In genomic region chr3:96172197-96173178, GRCm38 (mm10) we compare ENCODE assay signal across 8 mouse cellular contexts. TPM values are rescaled to one million over a fixed set of nuclear protein-coding genes. Genes with fewer than 3 reads are reported as not detected.
DNase-seq lines count a peak whose midpoint lies in the region; ATAC-seq and TF ChIP-seq lines count a peak whose summit lies in the region.

Gene Sf3b4, plus strand, starts transcription at chr3:96172332.

- no peak for TF ChIP-seq CTCF in cerebellum, adult 2 months (IDR thresholded peaks at IDR 0.05; ENCODE audit: borderline replicate concordance, insufficient read depth, low read depth, low read length)

- peak; percentile 81 to 95 for ATAC-seq in hematopoietic stem cell, adult 5-6 weeks (replicated peaks in 1 of 2; ENCODE audit: insufficient read depth in 1 of 2, low FRiP score in 2 of 2, low TSS enrichment in 1 of 2, low read depth in 1 of 2, poor library complexity in 2 of 2, severe bottlenecking in 2 of 2)

- WGBS in cerebellum, adult 2 months: under 1% methylated on average over 58 of the region's 58 CpGs

- DNase-seq in MN1 (ENCODE audit: low spot score): peak; percentile 93
- DNase-seq in cerebellum, adult 2 months: peak; percentile 84 to 87
- peak; percentile 78 for DNase-seq in forelimb bud, embryonic 11.5 days (ENCODE audit: low read depth, low spot score)
- DNase-seq in layer of hippocampus, postnatal 14 days (ENCODE audit: low spot score in 2 of 2): peak; percentile 83 to 91
- DNase-seq in lung, postnatal 14 days: peak; percentile 87
- peak; percentile 84 for DNase-seq in retina, adult 2 months (ENCODE audit: low read depth, low spot score)
- DNase-seq in thymus, postnatal 36 days: peak; percentile 82 to 86

- no peaks in the 10 kb centered on the region for H3K27me3 ChIP-seq in cerebellum, adult 2 months (ENCODE audit: control insufficient read depth, insufficient read depth, low read length)

- H3K27ac ChIP-seq in cerebellum, adult 2 months (ENCODE audit: insufficient read depth, low read length): peak within 1 kb of the TSS; percentile 95

- H3K4me1 ChIP-seq in cerebellum, adult 2 months (ENCODE audit: control insufficient read depth, insufficient read depth, low read length): peaks cover 10% of the 10 kb centered on the region

- peak; percentile 93 for TF ChIP-seq POLR2A in cerebellum, adult 2 months (IDR thresholded peaks at IDR 0.05; ENCODE audit: borderline replicate concordance, insufficient read depth, low read length)

- peak within 1 kb of the TSS; percentile 99 for H3K4me3 ChIP-seq in cerebellum, adult 2 months (replicated peaks; ENCODE audit: insufficient read depth, low read depth, low read length)

RNA-seq across cellular contexts. Expression of gene Sf3b4, which starts in this region (rescaled TPM):
- polyA plus RNA-seq in cerebellum, adult 2 months (2012; rRNA removed): 59.5 and 66.4 TPM in 2 replicates
- total RNA-seq in hematopoietic stem cell, adult 5-6 weeks (2017): 15.9 and 24.9 TPM in 2 replicates
- total RNA-seq in layer of hippocampus, postnatal 14 days (2021): 10 to 100 TPM; 48.6 to 52.4 TPM

Comparison
In these comparisons a context has a peak if more than half of its experiments do, and no peak if none do; other contexts are left out.
1. Peak in every context shown above with its lines: DNase-seq, ATAC-seq, H3K4me3 ChIP-seq and H3K27ac ChIP-seq.